Mouse (Mus musculus): Measurements from ENCODE around the gene Crispld2.

DNA sequence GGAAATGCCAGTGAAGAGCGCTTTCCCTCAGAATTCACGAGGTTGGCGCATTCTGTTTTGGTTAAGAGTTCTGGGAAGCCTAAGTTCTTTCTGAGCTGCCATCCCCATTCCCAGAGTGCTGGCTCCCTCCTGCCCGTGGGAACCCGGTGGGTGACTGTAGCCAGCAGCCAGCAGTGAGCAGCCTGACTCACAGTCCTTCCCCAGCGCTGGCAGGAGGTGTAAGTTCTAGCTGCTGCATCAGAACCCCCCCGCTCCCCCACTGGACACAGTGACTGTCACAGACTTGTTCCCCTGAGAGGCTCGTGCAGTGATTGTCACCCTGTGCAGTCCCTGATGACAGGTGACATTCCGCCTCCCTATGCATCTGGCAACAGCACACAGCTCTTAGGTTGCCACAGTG, 22.1 kb upstream of the Crispld2 start:
- no peak for TF ChIP-seq CTCF (IDR thresholded peaks at IDR 0.05; ENCODE audit: extremely low read depth, insufficient read depth, low read length)
- no peak for TF ChIP-seq POLR2A (IDR thresholded peaks at IDR 0.05; ENCODE audit: extremely low read depth, insufficient read depth, low read length)

Data from cortical plate, adult 2 months (tissue).